Mouse (Mus musculus) v-Abl transformed pro-B cells (cell line): ENCODE results near the gene Sult4a1.

Experiments
- in situ Hi-C, 2 experiments: fragments of 400-800 bp; cut with MboI; formaldehyde crosslinking; loops; one replicate each; pipeline ENCODE4 v1.15.1; 2025; ENCODE audit not compliant: unreplicated experiment in 2 of 2

Sult4a1 gene

DNA sequence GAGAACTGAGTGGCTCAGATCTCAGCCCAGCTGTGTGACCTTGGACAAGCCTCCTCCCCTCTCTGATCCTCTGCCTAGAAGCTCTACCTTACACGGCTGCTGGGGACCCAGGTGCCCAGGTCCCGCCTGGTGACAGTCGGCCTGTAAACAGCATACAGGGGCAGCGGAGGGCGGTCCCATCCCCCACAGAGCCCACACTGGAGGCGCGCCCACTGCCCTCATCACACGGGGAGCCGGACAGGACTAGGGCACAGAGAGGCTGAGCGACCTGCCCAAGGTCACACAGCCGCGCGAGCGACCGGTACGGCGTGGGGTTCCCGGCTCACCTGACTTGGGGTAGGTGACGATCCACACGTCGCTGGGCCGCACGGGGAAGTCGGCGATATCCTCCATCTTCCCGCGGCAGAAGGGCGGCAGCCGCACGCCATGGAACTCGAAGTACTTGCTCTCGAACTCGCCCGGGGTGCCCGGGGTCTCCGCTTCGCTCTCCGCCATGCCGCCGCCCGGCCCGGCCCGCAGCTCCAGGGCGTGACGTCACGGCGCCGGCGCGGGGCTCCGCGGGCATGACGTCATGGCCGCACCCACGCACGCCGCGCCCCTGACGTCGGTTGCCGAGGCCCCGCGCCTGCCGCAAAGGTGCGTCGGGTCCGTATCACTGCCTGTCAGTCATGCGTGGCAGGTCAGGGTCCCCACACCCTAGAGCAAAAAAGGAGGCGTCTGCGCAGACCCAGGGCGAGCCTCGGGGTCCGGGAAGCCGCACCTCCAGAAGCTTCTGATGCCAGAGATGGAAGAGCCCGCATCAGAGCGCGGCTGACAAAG, at the start of gene Sult4a1:
Gene Sult4a1, minus strand, starts transcription at position 650 of the 819 bp plus-strand sequence.
- in situ Hi-C loops, result no loop called here

DNA sequence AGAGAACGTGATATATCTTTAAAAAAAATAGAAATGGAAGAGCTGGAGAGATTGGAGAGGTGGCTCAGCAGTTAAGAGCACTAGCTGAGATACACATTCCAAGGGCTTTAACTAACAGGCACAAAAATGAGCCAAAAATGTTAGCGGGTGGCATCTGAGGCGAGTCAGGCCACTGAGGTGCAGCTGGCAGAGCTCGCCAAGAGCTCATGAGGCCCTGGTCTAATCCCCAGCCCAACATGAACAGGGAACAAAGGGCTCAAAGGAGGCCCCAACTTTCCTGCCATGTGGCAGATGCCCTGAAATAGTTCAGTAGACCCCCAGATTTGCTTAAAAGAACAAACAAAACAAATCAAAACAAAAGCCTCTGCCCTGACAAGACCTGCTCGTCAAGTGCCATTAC, 35.4 kb upstream of the Sult4a1 start:
- in situ Hi-C loops, result no loop called here

DNA sequence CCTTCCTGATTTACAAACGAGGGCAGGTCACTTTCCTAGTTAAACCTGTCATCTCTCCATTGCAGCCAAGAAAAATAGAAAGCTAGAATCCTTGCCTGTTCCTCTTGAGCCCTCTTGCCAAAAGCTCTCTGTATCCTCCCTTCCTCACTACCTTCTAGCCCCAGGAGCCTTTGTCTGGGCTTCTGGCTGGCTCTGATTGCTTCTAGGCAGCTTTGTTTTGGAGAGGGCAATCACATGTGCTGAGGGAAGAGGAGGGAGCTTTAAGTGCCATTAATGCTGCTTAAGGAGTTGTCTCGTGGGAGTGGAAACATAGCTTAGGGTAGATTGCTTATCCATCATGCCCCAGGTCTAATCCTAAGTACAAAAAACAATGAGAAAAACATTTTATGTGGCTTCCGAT, 34.6 kb upstream of the Sult4a1 start:
- in situ Hi-C loops, result no loop called here

DNA sequence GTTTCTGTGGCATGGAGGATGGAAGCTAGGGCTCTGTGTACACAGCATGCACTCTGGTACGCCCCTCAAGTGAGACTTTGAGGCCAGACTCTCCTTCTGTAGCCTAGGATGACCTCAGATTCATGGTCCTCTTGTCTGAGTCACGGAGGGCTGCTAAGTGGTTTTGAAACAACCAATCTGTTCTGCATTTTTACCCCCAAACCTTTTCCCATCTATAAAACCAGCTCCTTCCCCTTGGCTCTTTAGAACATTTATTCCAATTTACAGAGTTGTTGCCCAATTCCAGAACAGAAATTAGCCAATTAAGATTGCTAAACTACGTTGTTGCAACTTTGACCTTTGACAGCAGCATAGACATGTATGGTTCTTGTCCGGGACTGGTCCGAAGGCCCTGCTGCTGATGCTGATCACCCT, 34.0 kb upstream of the Sult4a1 start:
- in situ Hi-C loops, result loop anchor here (5.0 kb wide), 1 partner anchor 493 kb away; no protein-coding TSS in a partner anchor

DNA sequence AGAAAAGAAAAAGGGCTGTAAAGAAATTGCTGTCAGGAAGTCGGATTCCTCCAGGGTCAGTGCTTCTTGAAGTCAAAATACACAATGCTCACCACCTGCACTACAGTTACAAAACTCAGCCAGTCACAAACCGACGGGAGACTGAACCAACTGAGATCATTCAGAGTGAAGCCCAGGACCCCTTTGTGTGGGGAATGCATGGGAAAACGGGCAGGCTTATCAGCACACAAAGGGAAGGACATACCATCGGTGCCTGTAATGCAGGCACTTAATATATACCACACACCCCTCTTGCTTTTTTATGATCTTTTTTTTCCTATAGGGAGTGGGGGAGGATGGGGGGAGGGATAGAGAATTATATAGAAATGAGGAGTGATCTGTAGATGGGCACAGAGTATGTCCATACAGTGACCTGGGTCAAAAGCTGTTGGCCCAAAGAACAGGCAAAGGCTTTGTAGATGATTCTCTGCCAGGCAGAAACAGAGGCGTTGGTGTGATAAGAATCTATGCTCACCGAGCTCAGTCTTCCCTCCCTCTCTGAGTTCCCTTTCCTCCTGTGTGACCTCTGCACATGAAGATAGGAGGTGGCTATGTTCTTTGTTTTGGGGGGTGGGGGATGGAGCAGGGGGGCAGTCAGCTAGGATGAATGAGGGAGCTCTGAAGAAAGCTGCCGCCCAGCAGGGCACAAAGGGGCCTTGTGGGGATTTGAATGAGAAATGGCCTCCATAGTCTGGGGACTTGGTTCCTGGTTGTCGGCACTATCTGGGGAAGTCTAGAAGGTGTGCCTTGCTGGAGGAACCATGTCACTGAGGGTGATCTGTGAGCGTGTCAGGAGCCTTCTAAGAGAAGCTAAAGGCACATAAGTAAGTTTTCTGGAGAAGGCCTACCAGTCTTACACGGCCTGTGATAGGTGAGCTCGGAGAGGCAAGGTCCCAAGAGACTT, 31.2 kb upstream of the Sult4a1 start:
- in situ Hi-C loops, result loop anchor here (5.0 kb wide), 1 partner anchor 496 kb away; no protein-coding TSS in a partner anchor

DNA sequence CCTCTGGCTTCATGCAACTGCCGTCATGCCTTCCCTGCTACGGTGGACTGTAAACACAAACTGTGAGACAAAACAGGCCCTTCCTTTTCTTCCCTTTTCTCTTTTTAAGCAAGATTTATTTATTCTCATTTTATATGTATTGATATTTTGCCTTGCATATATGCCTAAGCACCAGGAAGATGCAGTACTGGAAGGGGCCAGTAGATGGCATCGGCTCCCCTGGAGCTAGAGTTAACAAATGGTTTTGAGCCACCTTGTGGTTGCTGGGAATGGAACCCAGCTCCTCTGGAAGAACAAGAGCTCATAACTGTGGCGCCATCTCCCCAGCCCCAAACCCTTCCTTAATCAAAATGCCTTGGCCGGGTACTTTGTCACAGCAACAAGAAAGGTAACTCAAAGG, 29.9 kb upstream of the Sult4a1 start:
- in situ Hi-C loops, result loop anchor here (5.0 kb wide), 1 partner anchor 497 kb away; no protein-coding TSS in a partner anchor

DNA sequence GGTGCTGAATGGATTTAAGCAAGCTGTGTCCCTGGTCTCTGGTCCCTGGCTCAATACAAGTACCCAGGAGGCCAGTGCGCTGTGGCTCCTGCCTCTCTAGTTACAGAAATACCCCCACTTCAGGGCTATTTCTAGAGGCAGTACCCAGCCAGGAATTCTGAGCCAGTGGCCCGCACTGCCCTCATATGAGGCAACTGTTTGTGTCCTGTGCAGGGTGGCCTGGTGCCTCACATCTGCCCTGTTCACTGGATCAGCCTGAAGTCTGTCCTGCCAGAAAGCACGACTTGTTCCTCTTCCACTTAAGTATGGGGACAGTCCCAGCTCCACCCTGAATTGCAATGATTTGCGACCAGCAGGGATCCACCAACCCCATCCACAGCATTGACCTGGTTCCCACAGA, 27.9 kb upstream of the Sult4a1 start:
- in situ Hi-C loops, result no loop called here

DNA sequence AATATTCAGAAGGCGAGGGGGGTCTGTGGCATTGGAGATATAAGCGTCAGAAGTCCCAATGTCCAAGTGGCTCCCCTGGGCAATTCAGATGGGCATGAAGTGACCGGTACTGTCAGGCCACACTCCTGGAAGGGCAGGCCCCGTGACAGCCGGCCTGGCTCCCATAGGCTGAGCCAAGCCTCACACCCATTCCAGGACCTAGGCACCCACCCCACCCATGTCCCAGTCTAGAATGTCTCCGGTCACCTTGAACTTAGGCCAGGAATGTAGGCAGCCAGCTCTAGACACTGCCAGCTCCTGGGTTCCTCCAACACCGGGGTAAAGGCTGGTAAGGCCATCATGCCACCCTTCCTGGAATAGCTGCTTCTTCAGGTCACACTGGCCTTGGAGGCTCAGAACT, 26.4 kb upstream of the Sult4a1 start:
- in situ Hi-C loops, result no loop called here

DNA sequence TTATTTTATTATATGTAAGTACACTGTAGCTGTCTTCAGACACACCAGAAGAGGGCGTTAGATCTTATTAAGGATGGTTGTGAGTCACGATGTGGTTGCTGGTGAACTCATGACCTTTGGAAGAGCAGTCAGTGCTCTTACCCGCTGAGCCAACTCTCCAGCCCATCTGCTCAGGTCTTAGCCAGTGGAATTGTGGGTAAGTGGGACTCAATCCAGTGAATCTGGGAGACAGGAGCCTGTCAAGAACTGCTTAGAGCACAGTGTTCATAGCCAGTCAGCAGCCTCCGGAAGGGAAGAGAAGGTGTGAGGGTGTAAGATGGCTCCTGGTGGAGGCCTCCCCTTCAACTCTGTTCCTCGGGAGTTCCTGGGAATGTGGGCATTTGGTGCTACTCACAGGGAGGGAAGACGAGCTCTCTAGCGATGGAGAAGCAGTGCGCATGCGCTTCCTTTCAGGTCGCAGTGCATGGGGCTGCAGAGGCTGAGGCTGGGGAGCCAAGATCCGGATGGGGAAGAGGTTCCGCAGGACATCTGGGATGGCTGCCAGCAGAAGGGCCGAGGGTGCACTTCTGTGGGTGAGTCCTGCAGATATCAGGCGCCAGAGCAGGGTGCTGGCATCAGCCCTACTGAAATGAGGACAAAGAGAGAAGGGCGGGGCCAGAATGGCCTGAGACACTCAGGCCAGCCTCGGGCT, 25.7 kb upstream of the Sult4a1 start:
- in situ Hi-C loops, result no loop called here

DNA sequence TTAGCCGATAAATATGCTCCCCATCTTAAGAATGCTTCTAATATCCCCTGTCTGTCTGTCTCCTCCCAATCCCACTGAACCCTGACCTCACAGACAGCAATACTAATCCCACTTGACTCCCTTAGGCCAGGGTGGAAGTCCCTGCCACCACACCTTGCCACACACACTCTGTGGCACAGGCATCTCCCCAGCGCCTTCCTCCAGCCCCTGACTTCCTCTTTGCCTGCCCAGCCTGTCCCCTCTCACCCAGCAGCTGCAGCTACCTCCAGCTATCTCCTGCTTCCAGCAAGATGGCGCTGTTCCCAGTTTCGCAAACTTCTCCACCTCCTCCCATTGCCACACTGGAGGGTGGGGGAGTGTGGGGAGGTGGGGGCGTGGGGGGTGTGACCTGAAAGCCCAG, 21.3 kb upstream of the Sult4a1 start:
- in situ Hi-C loops, result no loop called here

DNA sequence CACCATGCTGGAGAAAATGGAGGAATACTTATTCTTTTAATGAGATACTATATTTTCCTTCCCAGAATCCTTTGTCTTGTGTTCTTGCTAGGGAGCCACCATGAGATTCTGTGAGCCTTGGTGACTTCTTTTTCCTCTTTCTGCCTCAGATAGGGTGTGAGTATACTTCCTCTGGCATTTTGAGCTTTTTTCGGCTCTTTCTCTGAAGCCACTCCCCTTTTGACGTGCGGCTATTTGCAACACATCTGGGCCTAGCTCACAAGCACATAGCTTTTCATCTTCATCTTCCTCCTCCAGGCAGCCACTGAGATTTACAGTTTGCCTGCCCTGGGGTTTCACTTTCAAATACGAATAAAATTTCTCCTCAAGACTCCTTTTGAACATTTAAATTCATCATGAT, 20.9 kb upstream of the Sult4a1 start:
- in situ Hi-C loops, result no loop called here

DNA sequence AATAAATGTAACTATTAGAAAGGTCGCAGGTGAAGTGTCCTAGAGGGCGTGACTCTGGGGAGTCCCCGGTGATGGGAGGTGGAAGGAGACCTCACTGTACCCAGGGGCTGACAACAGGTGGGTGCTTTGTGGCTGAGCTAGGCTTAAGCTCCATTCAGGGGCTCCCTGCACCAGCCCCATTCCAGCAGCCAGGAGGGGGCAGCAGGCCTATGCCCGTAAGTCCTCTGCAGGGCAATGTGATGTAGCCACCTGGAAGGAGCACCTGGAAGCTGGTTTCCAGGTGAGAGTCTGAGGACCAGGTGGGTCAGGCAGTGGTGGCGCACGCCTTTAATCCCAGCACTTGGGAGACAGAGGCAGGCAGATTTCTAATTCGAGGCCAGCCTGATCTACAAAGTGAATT, 18.5 kb upstream of the Sult4a1 start:
- in situ Hi-C loops, result no loop called here

DNA sequence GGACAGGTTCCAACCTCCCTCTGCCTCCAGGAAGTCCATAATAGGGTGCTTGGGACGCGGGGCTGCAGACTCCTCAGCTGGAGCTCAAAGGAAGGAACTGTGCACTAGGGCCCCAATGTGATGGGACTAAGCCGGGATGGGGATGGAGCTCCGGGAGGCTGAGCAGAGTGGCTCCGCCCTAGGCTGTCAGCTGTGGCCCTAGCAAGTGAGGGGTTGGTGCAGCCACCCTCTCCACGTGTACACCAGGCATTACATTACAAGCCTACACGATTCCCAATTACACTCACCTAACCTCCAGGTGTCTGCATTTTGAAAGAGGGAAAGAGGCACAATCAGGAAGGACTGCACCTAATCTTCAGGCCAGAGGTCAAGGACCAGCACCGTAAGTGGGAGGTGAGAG, 17.5 kb upstream of the Sult4a1 start, which contains the start of gene Pnpla5:
Gene Pnpla5, minus strand, starts transcription at position 101 of the 400 bp plus-strand sequence.
- in situ Hi-C loops, result no loop called here

DNA sequence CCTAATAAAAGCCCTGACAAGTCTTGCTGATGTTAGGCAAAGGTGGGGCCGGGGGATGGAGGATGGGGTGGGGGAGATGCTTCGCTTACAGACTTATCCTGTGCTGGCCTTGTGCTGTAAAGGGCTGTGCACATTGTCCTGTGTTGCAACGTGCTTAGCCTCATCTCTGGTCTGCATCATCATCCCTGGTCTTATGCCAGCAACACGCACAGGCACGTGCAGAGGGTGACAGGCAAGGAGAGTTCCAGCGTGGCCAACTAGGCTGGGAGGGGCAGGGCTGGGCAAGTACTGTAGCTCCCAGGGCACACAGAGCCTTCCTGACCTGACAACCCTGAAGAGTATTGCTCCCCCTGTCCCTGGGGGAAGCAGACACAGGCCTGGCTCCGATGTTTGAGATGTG, 15.5 kb upstream of the Sult4a1 start:
- in situ Hi-C loops, result no loop called here

DNA sequence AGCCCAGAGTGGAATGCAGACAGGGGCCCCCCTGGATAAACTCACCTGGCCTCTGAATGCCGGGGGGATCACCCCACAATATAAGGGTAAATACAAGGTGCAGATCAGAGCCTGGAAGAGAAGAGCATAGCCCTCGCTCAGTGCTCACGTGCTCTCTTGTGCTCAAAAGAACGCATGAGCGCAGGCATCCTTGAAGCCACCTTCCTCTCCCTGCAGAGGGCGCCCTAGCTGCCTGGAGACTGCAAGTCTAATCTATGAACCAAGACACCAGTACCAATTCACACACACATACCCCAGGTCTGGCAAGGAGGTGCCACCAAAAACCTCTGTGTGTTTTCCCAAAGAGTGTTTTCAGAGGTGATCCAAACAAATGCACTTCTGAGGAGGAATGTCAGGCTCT, 15.1 kb upstream of the Sult4a1 start:
- in situ Hi-C loops, result no loop called here

DNA sequence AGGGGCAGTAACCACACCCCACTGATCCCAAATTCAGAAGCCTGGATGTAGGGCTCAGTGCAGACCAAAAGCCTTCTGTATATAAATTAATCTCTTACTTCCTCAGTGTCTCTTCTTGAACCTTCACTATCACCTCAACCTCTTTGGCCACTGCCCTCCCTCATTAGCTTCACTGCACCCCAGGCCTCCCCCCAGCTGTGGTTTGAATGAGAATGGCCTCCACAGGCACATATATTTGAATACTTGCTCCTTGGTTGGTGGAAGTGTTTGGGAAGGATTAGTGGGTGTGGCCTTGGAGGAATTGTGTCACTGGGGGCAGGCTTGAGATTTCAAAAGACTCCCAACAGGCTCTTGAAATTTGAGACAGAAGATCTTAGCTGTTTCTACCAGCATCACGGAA, 10.9 kb upstream of the Sult4a1 start:
- in situ Hi-C loops, result no loop called here

DNA sequence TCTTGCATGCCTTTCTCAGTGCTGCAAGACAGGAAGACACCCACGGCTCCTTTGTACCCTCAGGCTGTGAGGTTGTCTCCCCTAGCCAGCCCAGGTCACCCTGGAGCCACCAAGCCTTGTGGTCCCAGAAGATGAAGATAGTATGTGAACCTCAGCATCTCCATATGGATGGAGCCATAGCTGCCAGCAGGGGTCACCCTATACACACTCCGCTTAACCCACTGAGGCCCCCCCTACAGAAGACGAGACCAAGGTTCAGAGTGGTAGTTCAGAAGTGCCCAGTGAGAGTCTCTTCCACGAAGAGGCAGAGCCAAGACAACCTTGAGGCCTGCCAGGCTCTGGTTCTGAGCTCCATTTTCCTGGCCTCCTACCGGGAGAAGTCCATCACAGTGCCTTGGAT, 10.2 kb upstream of the Sult4a1 start:
- in situ Hi-C loops, result no loop called here

DNA sequence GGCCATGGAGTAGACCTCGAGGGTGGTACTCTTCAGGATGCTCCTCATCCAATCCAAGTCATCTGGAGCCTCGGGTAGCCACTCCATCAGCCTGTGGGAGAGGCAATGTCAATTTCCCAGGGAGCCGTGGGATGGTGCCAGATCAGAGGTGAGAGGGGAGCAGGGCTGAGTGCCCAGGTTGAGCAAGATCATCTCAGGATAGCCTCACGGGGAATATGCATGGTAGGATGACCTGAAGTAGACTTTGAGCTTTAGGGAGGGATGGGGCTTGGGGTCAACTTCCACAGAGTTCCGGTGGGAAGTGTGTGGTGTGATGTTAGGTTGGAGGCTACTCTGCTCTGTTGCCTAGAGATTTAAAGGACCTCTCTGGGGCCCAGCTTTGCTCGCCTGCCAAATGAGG, 8.3 kb upstream of the Sult4a1 start:
- in situ Hi-C loops, result no loop called here

DNA sequence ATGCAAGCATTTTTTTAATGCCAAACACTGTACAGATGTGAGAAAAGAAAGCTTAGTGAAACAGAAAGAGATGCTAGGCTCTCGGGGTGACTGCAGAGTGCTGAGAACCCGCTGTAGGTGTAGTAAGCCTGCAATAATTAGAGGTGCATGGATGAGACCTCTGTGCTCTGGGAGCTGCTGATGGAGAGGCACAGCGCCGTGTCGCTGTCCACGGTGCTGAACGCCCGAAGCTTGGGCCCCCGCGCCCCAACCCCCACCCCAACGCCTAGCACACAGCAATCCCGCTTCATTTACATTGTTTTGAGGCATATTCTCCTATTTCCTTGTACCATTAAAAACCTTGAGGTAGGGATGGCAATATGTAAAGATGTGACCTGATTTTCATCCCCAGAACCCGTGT, 3.3 kb upstream of the Sult4a1 start:
- in situ Hi-C loops, result no loop called here

DNA sequence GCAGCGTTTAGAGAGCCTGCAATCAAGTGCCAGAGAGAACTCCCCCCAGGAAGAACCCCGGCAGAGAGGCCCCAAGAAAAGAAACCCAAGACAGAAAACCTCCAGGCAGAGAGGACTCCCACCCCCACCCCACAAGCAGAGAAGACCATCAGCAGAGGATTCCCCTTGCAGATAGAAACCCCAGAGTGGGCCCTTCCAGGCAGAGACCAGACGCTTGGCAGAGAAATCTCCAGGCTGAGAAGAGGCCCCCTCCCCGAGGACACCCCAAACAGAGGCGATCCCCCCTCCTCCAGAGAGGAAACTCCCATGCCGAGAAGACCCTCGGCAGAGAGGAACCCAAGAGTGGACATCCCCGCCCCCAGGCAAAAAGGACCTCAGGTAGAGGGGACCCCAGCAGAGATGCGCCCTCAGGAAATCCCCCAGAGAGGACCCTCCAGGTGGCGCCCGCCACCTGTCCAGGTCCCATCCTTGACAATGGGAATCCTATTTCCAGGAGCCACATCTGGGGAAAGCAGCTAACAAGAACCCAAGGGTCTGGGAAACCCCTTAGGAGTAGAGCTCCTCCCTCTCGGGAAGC, 458 bp upstream of the Sult4a1 start:
- in situ Hi-C loops, result no loop called here
